Mouse (Mus musculus): ENCODE data around the gene Reep6.
"Not testable (repeated sequence)": the region's sequence is repeated elsewhere in the genome, so short reads cannot be mapped to it uniquely, and the experiment has no call there.

Reep6 gene

GRCm38 (mm10) chr10:80330084-80330483 lies 331 bp downstream of the Reep6 start:
- in situ Hi-C loops (cut with MboI), result no loop called here

GRCm38 (mm10) chr10:80330888-80331287 lies 1.1 kb downstream of the Reep6 start:
- in situ Hi-C loops (cut with MboI), result no loop called here

GRCm38 (mm10) chr10:80331636-80332524 lies 2.1 kb downstream of the Reep6 start:
- in situ Hi-C loops (cut with MboI), result no loop called here

GRCm38 (mm10) chr10:80332525-80332989 lies 2.8 kb downstream of the Reep6 start:
- in situ Hi-C loops (cut with MboI), result no loop called here

- in situ Hi-C loops (cut with MboI), result no loop called here
Observed at GRCm38 (mm10) chr10:80336263-80336662, 6.5 kb downstream of the Reep6 start.

- in situ Hi-C loops (cut with MboI), result no loop called here
Observed at GRCm38 (mm10) chr10:80339941-80340750, 10.4 kb downstream of the Reep6 start.

GRCm38 (mm10) chr10:80341026-80341425 lies 11.3 kb downstream of the Reep6 start:
- in situ Hi-C loops (cut with MboI), result no loop called here

GRCm38 (mm10) chr10:80341491-80342304 lies 11.9 kb downstream of the Reep6 start:
- in situ Hi-C loops (cut with MboI), result no loop called here

GRCm38 (mm10) chr10:80342305-80342748 lies 12.6 kb downstream of the Reep6 start:
- in situ Hi-C loops (cut with MboI), result no loop called here

- in situ Hi-C loops (cut with MboI), result no loop called here
Observed at GRCm38 (mm10) chr10:80342749-80343424, 13.1 kb downstream of the Reep6 start.

- in situ Hi-C loops (cut with MboI), result no loop called here
Observed at GRCm38 (mm10) chr10:80343425-80343895, 13.7 kb downstream of the Reep6 start.

- in situ Hi-C loops (cut with MboI), result no loop called here
Observed at GRCm38 (mm10) chr10:80344131-80344661, 14.4 kb downstream of the Reep6 start.

- in situ Hi-C loops (cut with MboI), result no loop called here
Observed at GRCm38 (mm10) chr10:80345122-80345521, 15.4 kb downstream of the Reep6 start.

- in situ Hi-C loops (cut with MboI), result not testable (repeated sequence)
Observed at GRCm38 (mm10) chr10:80345929-80346328, 16.2 kb downstream of the Reep6 start.

GRCm38 (mm10) chr10:80347514-80347967 lies 17.8 kb downstream of the Reep6 start:
- in situ Hi-C loops (cut with MboI), result no loop called here

- in situ Hi-C loops (cut with MboI), result no loop called here
Observed at GRCm38 (mm10) chr10:80348244-80348781, 18.6 kb downstream of the Reep6 start, which contains the start of gene Adamtsl5. Gene Adamtsl5 (minus strand): TSS chr10:80348412.

- in situ Hi-C loops (cut with MboI), result no loop called here
Observed at GRCm38 (mm10) chr10:80348981-80349380, 19.2 kb downstream of the Reep6 start.

- in situ Hi-C loops (cut with MboI), result no loop called here
Observed at GRCm38 (mm10) chr10:80350292-80350691, 20.5 kb downstream of the Reep6 start.

GRCm38 (mm10) chr10:80351896-80352295 lies 22.1 kb downstream of the Reep6 start:
- in situ Hi-C loops (cut with MboI), result no loop called here

- in situ Hi-C loops (cut with MboI), result no loop called here
Observed at GRCm38 (mm10) chr10:80352727-80353126, 23.0 kb downstream of the Reep6 start.

All from mature B cell (primary cell).